Mouse (Mus musculus): Measurements from ENCODE around the gene Arhgef11. TPM values are rescaled to one million over a fixed set of nuclear protein-coding genes. Genes with fewer than 3 reads are reported as not detected.

The Arhgef11 gene
- polyA plus RNA-seq, 1 experiment from 2014 or later: 17.0 TPM

GRCm38 (mm10) chr3:87724556-87724955 is 107.2 kb downstream of the Arhgef11 start:
- Histone ChIP-seq H3K9me3 (no peaks in the 10 kb centered on the region), H3K27ac (no peak overlapping the region), H3K4me3 (no peak overlapping the region), H3K36me3 (peaks cover 91% of the 10 kb centered on the region), H3K9ac (no peak overlapping the region), H3K27me3 (no peaks in the 10 kb centered on the region), H3K4me1 (no peaks in the 10 kb centered on the region), H3K4me2 (no peak overlapping the region)
- WGBS: 76% methylated on average over 6 of the region's 6 CpGs
- ATAC-seq (ENCODE audit: insufficient number of reproducible peaks, low FRiP score, low TSS enrichment, low read depth): no peak

- Histone ChIP-seq H3K4me2 (no peak overlapping the region), H3K4me3 (no peak overlapping the region), H3K9me3 (no peaks in the 10 kb centered on the region), H3K9ac (no peak overlapping the region), H3K4me1 (no peaks in the 10 kb centered on the region), H3K27ac (no peak overlapping the region), H3K27me3 (no peaks in the 10 kb centered on the region), H3K36me3 (peaks cover 93% of the 10 kb centered on the region)
- WGBS: 98% methylated on average over 16 of the region's 16 CpGs
- ATAC-seq (ENCODE audit: insufficient number of reproducible peaks, low FRiP score, low TSS enrichment, low read depth): no peak
These were observed 108.2 kb downstream of the Arhgef11 start for GRCm38 (mm10) chr3:87725396-87726160.

- Histone ChIP-seq H3K9me3 (no peaks in the 10 kb centered on the region), H3K4me1 (no peaks in the 10 kb centered on the region), H3K9ac (no peak overlapping the region), H3K36me3 (peaks cover 92% of the 10 kb centered on the region), H3K4me2 (no peak overlapping the region), H3K27ac (no peak overlapping the region), H3K27me3 (no peaks in the 10 kb centered on the region), H3K4me3 (no peak overlapping the region)
- ATAC-seq (ENCODE audit: insufficient number of reproducible peaks, low FRiP score, low TSS enrichment, low read depth): no peak
- 95% methylated on average over 7 of the region's 7 CpGs for WGBS
These were observed 108.8 kb downstream of the Arhgef11 start for GRCm38 (mm10) chr3:87726191-87726590.

GRCm38 (mm10) chr3:87728696-87729095 is 111.3 kb downstream of the Arhgef11 start:
- no peak for ATAC-seq (ENCODE audit: insufficient number of reproducible peaks, low FRiP score, low TSS enrichment, low read depth)
- 91% methylated on average over 6 of the region's 6 CpGs for WGBS
- Histone ChIP-seq H3K4me1 (no peaks in the 10 kb centered on the region), H3K9me3 (no peaks in the 10 kb centered on the region), H3K27ac (no peak overlapping the region), H3K9ac (no peak overlapping the region), H3K4me3 (no peak overlapping the region), H3K36me3 (peaks cover 96% of the 10 kb centered on the region), H3K4me2 (no peak overlapping the region), H3K27me3 (no peaks in the 10 kb centered on the region)

GRCm38 (mm10) chr3:87733098-87733497 is 115.7 kb downstream of the Arhgef11 start:
- H3K9ac ChIP-seq: no peak overlapping the region
- no peaks in the 10 kb centered on the region for H3K4me1 ChIP-seq
- no peak for ATAC-seq (ENCODE audit: insufficient number of reproducible peaks, low FRiP score, low TSS enrichment, low read depth)
- H3K27ac ChIP-seq: no peak overlapping the region
- H3K27me3 ChIP-seq: no peaks in the 10 kb centered on the region
- no peak overlapping the region for H3K4me2 ChIP-seq
- WGBS: 82% methylated on average over 4 of the region's 4 CpGs
- H3K36me3 ChIP-seq: peaks cover 98% of the 10 kb centered on the region
- no peaks in the 10 kb centered on the region for H3K9me3 ChIP-seq
- H3K4me3 ChIP-seq: no peak overlapping the region

- WGBS: 86% methylated on average over 11 of the region's 11 CpGs
- no peaks in the 10 kb centered on the region for H3K4me1 ChIP-seq
- ATAC-seq (ENCODE audit: insufficient number of reproducible peaks, low FRiP score, low TSS enrichment, low read depth): no peak
These were observed 116.8 kb downstream of the Arhgef11 start for GRCm38 (mm10) chr3:87733984-87734761.

GRCm38 (mm10) chr3:87735335-87735734 is 118.0 kb downstream of the Arhgef11 start:
- Histone ChIP-seq H3K9me3 (no peaks in the 10 kb centered on the region), H3K27ac (no peak overlapping the region), H3K36me3 (peaks cover 88% of the 10 kb centered on the region), H3K4me3 (no peak overlapping the region), H3K4me1 (no peaks in the 10 kb centered on the region), H3K9ac (no peak overlapping the region), H3K27me3 (no peaks in the 10 kb centered on the region), H3K4me2 (no peak overlapping the region)
- ATAC-seq (ENCODE audit: insufficient number of reproducible peaks, low FRiP score, low TSS enrichment, low read depth): no peak
- WGBS: 70% methylated on average over 9 of the region's 9 CpGs

More at GRCm38 (mm10) chr3:87733984-87734761, 116.8 kb downstream of the Arhgef11 start:
- H3K27me3 ChIP-seq: no peaks in the 10 kb centered on the region
- H3K9ac ChIP-seq: no peak overlapping the region
- no peaks in the 10 kb centered on the region for H3K9me3 ChIP-seq
- H3K36me3 ChIP-seq: peaks cover 96% of the 10 kb centered on the region
- H3K4me3 ChIP-seq: no peak overlapping the region
- no peak overlapping the region for H3K27ac ChIP-seq
- no peak overlapping the region for H3K4me2 ChIP-seq

- 82% methylated on average over 5 of the region's 5 CpGs for WGBS
- ATAC-seq (ENCODE audit: insufficient number of reproducible peaks, low FRiP score, low TSS enrichment, low read depth): no peak
- H3K36me3 ChIP-seq: peaks cover 53% of the 10 kb centered on the region
These were observed 121.5 kb downstream of the Arhgef11 start for GRCm38 (mm10) chr3:87738906-87739305.

GRCm38 (mm10) chr3:87742013-87742412 is 124.7 kb downstream of the Arhgef11 start:
- Histone ChIP-seq H3K27me3 (no peaks in the 10 kb centered on the region), H3K4me2 (no peak overlapping the region), H3K9ac (no peak overlapping the region), H3K27ac (no peak overlapping the region), H3K36me3 (peaks cover 22% of the 10 kb centered on the region), H3K4me1 (peaks cover 10% of the 10 kb centered on the region), H3K4me3 (no peak overlapping the region), H3K9me3 (no peaks in the 10 kb centered on the region)
- 58% methylated on average over 3 of the region's 3 CpGs for WGBS
- ATAC-seq (ENCODE audit: insufficient number of reproducible peaks, low FRiP score, low TSS enrichment, low read depth): no peak

More at GRCm38 (mm10) chr3:87738906-87739305, 121.5 kb downstream of the Arhgef11 start:
- H3K4me1 ChIP-seq: no peaks in the 10 kb centered on the region
- H3K9ac ChIP-seq: no peak overlapping the region
- no peak overlapping the region for H3K4me3 ChIP-seq
- no peaks in the 10 kb centered on the region for H3K9me3 ChIP-seq
- no peaks in the 10 kb centered on the region for H3K27me3 ChIP-seq
- no peak overlapping the region for H3K4me2 ChIP-seq
- H3K27ac ChIP-seq: no peak overlapping the region

- Histone ChIP-seq H3K27me3 (no peaks in the 10 kb centered on the region), H3K4me2 (no peak overlapping the region), H3K9me3 (no peaks in the 10 kb centered on the region), H3K9ac (no peak overlapping the region), H3K4me1 (peaks cover 10% of the 10 kb centered on the region), H3K27ac (no peak overlapping the region), H3K36me3 (peaks cover 15% of the 10 kb centered on the region), H3K4me3 (no peak overlapping the region)
- no peak for ATAC-seq (ENCODE audit: insufficient number of reproducible peaks, low FRiP score, low TSS enrichment, low read depth)
- 85% methylated on average over 16 of the region's 16 CpGs for WGBS
These were observed 125.4 kb downstream of the Arhgef11 start for GRCm38 (mm10) chr3:87742735-87743134.

GRCm38 (mm10) chr3:87743927-87744326 is 126.6 kb downstream of the Arhgef11 start:
- H3K4me3 ChIP-seq: no peak overlapping the region
- no peak overlapping the region for H3K9ac ChIP-seq
- peaks cover 15% of the 10 kb centered on the region for H3K4me1 ChIP-seq
- ATAC-seq (ENCODE audit: insufficient number of reproducible peaks, low FRiP score, low TSS enrichment, low read depth): no peak
- 83% methylated on average over 4 of the region's 4 CpGs for WGBS
- no peaks in the 10 kb centered on the region for H3K9me3 ChIP-seq
- H3K36me3 ChIP-seq: peaks cover 4% of the 10 kb centered on the region
- no peak overlapping the region for H3K4me2 ChIP-seq
- no peaks in the 10 kb centered on the region for H3K27me3 ChIP-seq
- no peak overlapping the region for H3K27ac ChIP-seq

- Histone ChIP-seq H3K36me3 (peaks cover 5% of the 10 kb centered on the region), H3K4me1 (peaks cover 15% of the 10 kb centered on the region), H3K4me2 (peak overlapping the region; percentile 36), H3K4me3 (no peak overlapping the region; the same call in 1 of the 2 replicates), H3K27ac (no peak overlapping the region), H3K27me3 (no peaks in the 10 kb centered on the region), H3K9ac (no peak overlapping the region), H3K9me3 (no peaks in the 10 kb centered on the region)
- no peak for ATAC-seq (ENCODE audit: insufficient number of reproducible peaks, low FRiP score, low TSS enrichment, low read depth)
- 21% methylated on average over 18 of the region's 18 CpGs for WGBS
These were observed 127.8 kb downstream of the Arhgef11 start for GRCm38 (mm10) chr3:87745036-87745659.
